Mouse (Mus musculus): ENCODE measurements around the gene Marcks.

DNA sequence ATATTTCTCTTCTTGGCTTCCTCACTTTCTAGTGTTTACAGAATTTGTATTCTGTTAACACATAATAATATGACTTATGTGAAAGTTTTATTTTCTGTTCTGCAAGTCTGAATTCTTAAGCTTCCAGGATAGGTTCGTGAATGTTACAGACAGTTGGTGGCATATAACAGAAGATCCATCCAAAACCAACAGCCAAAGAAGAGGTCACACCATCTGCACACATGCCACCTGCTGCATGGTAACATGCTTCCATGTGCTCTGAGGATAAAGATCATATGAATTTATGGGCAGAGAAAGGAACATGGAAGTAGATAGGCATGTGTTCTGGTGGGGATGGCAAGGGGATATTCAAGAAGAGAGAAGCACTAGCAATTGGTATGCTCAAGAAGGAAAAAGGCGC, 28.8 kb upstream of the Marcks start:
- TF ChIP-seq CTCF (IDR thresholded peaks at IDR 0.05; ENCODE audit: borderline replicate concordance, extremely low read depth, insufficient read depth, insufficient read length) (no peak), POLR2A (IDR thresholded peaks at IDR 0.05; ENCODE audit: borderline replicate concordance, extremely low read depth, insufficient read depth, insufficient read length, poor library complexity, severe bottlenecking) (no peak)
